Mouse (Mus musculus) neural tube, embryonic 10.5 days (tissue): ENCODE data around the gene Jarid2.
"Not testable (repeated sequence)": the region's sequence is repeated elsewhere in the genome, so short reads cannot be mapped to it uniquely, and the experiment has no call there.

Experiments
- DNase-seq: peaks from one replicate; pipeline ENCODE4 v3.0.0-alpha.2; 2017; ENCODE audit warnings: low spot score; ENCODE audit errors: extremely low spot score

The Jarid2 gene

GRCm38 (mm10) chr13:44729424-44729971, at the start of gene Jarid2:
Gene Jarid2, plus strand, starts transcription at chr13:44729474.
- peak; percentile 67 for DNase-seq

DNA sequence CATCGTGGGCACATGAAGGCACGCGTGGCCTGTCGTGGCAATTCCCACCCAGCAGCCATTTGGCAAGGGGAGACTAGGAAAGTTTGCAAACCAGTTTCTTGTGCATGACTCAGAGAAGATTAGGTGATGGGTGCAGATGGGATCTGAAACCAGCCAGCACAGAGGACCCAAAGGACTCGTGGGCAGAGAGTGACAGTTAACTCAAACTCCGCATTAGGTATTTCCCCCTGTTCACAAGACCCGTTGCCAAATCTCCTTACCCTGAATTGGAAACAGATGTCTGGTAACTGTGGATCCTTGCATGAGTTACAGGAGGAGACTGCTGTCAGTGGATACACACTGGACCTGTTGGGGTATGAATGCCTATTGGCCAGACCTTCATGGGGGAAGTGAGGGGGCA, 48.2 kb upstream of the Jarid2 start:
- no peak for DNase-seq

- DNase-seq, result no peak
Measured at GRCm38 (mm10) chr13:44688140-44688539, 41.1 kb upstream of the Jarid2 start.

DNA sequence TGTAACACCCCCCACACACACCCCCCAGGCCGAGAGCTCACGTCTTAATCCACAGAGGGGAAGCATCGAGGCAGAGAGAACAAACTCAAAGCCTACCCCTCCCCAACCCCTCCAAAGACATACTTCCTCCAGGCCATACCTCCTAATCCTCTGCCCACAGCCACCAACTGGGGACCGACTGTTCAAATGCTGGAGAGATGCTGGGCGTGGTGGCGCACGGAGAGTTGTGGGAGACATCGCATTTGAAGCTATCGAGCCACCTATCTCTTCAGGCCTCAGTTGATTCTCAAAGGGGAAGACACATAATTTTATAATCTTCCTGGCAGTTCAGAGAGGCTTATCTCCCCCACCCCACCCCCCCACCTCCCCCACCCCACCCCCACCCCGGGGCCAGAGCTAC, 31.6 kb upstream of the Jarid2 start:
- DNase-seq, result no peak

GRCm38 (mm10) chr13:44704036-44704801, 25.1 kb upstream of the Jarid2 start:
- no peak for DNase-seq

DNA sequence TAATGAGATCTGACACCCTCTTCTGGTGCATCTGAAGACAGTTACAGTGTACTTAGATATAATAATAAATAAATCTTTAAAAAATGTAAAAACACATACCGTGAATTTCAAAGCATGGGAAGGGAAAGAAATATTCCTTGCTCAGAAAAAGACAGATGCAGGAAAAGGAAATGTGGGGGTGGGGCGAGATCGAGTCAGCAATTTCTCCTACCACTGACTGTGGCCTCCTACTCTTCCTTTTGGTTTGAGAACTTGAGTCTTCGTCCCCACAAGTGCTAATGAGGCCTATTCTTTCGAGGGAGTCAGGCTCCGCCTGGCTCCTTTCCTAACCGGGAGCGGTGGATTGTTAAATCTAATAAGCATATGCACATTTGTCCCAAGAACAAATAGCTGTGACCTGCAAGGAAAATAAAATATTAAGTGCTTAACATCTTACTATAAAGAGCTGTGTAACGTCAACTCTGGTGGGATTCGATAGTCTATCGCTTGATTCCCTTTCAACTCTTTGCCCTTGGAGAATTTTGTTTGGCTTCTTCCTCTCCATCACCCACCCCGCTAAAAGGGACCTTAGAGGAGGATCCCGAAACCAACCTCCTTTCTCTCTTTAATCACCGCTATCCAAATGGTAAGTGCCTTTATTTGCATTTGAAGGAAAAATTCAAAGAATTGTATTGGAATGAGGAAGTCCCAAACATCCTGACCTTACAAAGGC, 24.1 kb upstream of the Jarid2 start:
- no peak for DNase-seq

DNA sequence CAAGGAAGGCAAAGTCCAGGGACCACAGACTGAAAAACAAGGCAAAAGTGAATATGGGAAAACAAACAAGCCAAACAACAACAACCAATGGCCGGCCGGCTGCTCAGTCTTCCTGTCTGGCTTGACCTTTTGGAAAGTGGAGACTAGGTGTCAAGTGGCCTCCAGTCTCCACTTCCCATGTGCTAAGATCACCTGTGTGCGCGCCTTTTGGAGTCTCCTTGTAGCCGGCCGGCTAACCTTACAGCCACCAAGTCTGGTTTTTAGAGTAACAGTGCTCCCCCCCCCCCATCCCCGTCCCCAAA, 23.6 kb upstream of the Jarid2 start:
- no peak for DNase-seq

DNA sequence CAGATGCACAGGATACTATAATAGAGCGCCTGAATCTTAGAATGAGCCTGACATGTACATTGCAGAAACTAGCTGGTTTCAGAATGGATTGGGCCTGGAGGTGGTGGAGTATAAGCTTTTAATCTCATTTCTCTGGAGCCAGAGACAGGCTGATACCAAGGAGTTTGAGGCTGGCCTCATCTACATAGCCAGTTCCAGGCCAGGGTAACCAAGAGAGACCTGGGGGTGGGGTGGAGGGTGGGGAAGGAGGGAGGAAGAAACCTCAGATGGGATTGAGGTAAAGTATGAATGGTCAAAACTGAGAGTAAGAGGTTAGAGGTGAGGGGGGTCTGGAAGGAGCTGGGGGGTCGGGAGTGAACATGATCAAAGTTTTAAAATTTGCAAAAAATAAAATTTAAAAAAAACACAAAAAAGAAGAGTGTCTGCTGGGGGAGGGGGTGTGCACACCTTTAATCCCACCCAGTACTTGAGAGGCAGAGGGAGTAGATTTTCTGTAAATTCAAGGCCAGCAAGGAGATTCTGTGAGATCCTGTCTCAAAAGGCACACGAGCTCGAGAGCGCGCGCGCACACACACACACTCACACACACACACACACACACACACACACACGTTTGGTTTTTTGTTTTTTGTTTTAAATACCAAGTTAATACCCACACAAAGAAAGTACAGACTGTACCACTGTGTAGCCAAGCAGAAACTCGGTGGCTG, 22.9 kb upstream of the Jarid2 start:
- DNase-seq, result no peak

DNA sequence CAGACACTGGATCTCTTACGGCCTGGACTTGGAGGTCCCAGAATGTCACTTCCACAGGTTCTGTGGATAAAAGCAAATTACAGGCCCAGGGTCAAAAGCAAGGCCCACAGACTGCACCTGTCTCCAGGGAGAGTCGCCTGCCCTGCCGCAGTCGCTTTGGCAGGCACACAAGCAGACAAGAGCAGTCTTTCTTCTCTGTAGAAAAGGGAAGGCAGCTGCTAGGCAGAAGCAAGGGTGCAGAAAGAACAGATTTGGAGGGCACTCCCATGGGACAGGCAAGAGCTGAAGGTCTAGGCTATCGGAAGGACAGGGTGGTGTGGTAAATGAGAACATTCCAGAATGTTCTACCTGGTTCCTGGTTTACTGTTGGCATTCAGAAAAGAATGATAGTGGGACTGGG, 22.1 kb upstream of the Jarid2 start:
- DNase-seq, result no peak

- no peak for DNase-seq
Measured at GRCm38 (mm10) chr13:44708336-44709017, 20.8 kb upstream of the Jarid2 start.

DNA sequence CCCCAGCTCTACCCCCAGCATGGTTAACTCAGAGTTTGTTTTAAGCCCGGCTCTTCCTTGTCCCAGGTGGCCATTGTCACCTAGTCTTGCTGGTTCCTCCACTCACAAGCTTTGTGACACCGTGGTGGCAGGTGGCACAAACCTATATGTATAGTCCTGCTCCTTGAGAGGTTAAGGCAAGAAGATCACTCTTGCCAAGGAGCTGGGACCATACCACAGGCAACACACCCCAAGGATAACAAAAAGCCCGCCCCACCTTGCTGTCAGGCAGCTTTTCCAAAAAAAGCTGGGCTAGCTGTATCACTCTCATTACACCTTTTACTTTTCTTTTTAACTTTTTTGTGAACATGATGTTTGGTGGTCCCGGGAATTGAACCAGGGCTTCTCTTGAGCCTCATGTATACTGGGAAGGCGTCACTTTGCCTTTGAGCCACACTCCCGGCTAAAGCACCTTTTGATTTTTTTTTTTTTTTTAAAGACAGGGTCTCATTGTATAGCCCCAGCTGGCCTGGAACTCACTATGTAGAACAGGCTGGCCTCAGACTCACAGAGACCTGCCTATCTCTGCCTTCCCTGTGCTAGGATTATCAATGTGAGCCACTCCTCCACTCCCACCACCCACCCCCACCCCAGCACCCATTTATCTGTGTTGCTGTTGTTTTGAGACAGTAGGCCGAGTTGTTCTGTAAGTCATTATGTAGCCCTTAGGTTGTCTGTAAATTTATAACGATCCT, 19.4 kb upstream of the Jarid2 start:
- no peak for DNase-seq

DNA sequence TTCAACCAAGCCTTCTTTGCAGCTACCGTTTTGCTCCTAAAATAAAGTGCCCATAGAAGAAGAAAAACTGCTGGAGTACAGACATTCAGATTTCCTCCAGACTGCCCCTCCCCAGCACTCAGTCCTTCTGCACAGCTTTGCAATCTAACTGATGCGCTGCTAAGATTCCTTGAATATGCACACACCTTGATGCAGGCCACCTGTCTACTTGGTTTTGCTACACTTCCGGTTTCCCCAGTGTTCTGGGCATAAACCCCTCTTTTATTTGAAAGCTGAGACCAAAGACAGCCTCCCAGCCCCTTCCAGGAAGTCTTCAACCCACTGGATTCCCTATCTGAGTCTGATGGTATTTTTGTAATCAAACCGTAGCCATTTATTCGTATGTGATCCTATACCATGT, 18.2 kb upstream of the Jarid2 start:
- DNase-seq, result no peak

DNA sequence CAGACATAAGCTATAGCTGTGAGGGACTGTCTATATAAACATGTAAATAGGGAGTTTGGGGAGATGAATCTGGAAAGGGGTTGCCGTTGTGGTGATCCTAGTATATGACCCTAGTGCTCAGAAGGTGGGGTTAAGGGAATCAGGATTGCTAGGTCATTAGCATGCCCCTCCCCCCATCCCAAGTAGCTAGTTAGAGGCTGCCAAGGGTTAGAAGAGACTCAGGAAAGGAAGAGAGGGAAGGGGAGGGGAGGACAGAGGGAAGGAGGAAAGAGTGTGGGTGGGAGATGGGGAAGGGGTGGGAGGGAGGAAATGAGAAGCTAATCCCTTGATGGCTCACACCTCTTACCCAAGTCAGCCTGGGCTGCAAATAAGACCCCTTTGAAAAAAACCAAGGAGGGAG, 17.4 kb upstream of the Jarid2 start:
- no peak for DNase-seq

DNA sequence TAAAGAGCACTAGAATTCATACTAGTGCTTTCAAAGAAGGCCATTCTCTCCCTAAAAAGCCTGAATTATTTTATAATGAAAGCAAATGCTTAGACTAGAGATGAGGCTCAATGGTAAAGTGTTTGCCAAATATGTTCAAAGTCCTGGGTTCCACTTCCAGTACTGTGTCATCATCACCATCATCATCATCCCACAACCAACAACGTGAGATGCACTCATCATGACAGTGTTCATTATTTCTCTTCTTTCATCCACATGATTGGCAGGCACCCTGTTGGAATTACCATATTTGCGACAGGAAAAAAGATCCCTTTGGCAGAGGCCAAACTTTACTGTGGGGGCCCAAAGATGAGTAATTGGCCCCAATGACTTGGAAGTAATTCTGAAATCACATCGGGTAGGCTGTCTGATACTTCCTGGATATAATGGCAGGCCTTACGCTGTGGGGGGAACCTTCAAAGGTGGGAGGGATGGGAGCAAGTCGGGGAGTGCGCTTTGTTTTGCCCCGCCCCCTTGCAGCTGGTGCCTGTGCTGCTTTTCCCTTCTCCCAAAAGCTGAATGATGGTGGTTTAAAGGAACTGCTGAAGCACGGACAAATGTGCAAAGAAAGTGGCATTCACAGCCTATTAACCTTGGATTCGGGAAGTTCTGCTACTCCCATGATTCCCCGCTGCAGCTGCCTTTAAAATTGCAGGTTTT, 13.9 kb upstream of the Jarid2 start:
- DNase-seq, result no peak

DNA sequence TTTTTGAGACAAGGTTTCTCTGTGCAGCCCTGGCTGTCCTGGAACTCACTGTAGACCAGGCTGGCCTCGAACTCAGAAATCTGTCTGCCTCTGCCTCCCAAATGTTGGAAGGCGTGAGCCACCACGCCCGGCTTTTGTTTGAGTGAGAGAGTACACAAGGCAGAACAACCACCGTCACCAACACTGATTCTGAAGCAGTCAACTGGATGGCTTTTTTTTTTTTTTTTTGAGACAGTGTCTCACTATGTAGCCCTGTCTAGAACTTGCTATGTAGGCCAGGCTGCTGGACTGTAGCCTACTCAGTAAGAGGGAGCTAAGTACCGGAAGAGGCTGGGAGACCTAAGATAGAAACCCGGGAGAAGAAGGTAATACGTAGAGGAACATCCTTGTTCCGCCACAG, 11.4 kb upstream of the Jarid2 start:
- no peak for DNase-seq

DNA sequence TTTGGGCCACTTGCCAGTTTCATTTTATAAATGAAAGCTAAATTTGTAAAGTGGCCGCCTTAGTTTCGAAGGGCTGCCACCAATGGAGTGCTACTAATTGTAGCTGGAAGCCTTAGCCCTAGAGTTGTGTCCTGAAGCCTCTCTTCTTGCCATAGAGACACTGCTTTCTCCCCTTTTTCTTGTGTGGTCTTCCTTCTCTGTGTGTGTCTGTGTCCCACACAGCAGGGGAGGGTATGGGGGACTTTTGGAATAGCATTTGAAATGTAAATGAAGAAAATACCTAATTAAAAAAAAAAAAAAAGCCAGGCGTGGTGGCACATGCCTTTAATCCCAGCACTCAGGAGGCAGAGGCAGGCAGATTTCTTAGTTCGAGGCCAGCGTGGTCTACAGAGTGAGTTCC, 10.8 kb upstream of the Jarid2 start:
- DNase-seq, result not testable (repeated sequence)

GRCm38 (mm10) chr13:44720094-44720493, 9.2 kb upstream of the Jarid2 start:
- DNase-seq, result no peak

DNA sequence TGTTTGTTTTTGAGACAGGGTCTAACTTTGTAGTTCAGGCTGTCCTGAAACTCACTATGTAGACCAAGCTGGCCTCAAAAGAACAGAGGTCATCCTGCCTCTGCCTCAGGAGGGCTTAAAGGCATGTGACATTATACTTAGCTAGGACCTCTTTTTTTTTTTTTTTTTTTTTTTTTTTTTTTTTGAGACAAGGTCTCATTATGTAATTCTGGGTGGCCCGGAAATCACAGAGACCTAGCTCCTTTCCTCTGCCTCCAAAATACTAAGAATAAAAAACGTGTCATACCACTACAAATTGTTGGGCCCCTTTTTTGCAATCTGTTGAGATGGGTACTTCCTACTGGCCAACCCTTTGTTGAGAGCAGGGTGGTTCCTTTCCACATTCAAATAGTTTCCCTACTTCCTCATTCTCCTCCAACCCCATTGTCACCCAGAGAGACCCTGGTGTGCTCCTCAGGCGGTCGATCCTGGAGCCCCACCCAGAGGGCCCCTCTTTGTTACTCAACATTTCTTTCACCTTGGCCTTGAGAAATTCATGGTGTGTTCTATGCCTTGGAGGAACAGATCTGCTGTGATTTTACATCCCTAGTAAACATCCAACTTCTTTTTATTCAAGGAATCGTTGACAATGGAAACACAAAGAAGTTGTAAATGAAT, 7.3 kb upstream of the Jarid2 start:
- DNase-seq, result no peak

DNA sequence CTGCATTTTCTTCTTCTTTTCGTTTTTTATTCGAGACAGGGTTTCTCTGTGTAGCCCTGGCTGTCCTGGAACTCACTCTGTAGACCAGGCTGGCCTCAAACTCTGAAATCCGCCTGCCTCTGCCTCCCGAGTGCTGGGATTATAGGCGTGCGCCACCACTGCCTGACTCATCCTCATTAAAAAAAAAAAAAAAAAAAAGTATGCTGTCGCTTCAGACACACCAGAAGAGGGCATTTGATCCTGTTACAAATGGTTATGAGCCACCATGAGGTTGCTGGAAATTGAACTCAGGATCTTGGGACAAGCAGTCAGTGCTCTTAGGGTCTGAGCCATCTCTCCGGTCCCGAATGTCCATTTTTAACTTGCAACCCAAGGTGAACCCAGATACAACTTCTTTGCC, 5.8 kb upstream of the Jarid2 start:
- not testable (repeated sequence) for DNase-seq
